Mouse (Mus musculus) neutrophil, adult 59 days (primary cell): ENCODE measurements around the gene Slc36a3. TPM values are rescaled to one million over a fixed set of nuclear protein-coding genes. Genes with fewer than 3 reads are reported as not detected.

Source experiments
- total RNA-seq, 2 experiments: library from RNA; stranded (reverse); gene quantifications; 1 replicate in 1 of 2; 2 replicates in 1 of 2; pipeline ENCODE4 v1.2.4; 2023

Slc36a3 gene
- total RNA-seq = under 1 TPM in 1 of 2 experiments, not detected in 1; 0.33 TPM

DNA sequence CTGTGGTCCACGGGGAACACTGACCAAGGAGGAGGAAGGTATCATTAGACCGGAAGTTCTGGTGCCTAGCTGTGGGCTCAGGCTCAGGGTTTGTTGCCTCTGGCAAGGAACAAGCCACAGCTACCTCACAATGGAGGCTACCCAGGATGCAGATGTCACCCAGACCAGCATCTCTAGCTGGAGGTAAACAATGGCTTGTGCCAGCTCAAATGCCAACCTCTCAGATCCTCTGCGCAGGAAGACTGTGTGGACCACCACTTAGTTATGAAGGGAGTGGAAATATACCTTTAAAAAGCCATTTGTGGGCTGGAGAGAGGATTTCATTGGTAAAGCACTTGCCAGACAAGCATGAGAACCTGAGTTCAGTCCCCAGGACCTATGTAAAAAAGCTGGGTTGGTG, at the start of gene Slc36a3:
Slc36a3 (minus strand) TSS at position 101 of the 400 bp plus-strand sequence.

DNA sequence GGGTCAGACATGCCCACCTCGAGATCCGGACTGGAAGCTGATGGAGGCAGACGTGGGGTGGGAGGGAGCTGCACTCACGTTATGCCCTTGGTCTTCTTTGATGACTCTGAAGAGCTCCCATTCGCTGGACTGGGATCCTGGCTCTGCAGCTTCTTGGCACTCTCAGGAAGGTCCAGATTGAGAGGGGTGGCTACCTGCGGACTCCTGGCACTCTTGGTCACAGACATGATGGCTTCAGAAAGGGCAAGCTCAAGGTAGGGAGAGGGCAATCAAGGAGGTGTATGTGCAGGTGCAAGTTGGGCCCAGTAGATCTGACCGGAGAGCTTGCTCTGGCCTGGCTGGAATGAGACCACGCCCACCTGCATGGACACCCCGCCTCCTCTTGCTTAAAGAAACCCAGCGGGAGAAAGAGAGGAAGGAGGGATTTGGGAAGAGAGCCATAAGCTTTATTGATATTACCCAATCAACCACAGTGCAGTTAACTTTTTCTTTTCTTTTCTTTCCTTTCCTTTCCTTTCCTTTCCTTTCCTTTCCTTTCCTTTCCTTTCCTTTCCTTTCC, 33.3 kb upstream of the Slc36a3 start, which contains the start of gene Slc36a2:
Slc36a2 (minus strand) TSS at position 345 of the 559 bp plus-strand sequence.

DNA sequence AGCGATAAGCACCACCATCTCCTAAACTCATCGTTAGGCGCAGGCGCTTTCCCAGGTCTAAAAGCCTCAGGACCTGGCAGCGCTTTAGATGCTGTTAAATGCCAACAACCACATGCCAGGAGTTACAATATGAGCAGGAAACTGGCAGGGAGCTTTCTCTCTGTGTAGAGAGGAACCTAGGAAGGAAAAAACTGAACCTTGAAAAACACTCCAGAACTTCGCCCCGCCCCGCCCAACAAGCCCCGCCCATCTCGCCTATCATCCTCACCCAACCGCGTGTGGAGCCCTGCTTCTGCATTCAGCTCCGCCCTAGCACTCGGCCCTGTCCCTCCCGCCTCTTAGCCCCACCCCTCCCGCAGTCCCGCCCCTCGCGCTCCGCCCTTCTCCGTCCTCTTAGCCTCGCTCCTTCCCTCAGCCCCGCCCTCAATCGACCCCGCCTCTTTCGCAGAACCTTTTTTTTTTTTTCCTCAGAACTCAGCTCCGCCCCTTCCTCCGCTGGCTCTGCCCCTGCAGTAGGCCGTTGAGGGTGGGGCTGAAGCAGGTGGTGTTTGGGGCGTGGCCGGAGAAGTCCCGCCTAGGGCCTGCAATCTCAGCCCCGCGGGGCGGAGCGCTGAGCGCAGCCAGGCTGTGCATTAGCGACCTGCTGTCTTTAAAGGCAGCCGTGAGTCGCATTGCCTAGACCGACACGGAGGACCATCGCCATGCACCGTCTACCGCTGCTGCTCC, 53.9 kb downstream of the Slc36a3 start, which contains the start of gene Gm2a:
Gm2a (plus strand) TSS at position 653 of the 726 bp plus-strand sequence.

DNA sequence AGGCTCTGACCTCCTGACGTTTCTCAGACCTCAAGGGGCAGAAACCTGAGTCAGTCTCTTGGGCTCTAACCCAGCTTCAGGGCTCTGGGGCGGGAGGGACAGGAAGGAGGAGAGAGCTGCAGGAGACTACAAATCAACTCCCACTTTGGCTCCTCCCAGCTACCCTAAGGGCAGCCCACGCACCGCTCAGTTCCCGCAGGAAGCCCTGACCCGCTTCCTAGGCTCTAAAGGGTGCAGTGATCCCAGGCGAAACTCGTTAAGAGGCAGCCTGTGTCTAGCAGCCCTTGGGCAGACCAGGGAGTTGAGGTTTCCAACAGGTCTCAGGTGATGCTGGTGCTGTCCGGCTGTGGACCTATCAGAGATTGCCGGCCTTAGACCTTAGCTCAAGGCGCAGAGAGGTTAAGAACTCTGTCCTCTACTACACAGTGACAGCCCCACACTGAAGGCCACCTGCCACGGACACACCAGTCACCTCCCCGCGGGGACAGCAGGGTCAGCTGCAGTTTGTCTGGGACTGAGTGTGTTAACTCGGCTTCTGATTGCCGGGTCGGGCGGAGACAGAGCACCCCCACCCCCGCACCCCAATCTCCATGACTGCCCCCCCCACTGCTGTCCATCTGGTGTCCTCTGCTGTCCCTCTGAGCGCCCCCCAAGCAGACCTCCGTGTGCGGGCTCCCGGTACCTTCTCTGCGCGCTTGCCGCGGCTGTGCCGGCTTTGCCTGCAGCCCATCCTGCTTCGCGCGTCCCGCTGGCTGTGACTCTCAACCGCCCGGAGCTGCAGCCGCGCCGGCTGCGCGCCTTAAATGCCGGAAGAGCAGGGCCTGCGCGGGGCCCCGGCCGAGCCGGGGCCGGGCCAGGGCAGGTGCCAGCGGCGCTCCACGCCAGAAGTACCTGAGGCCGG, 73.9 kb downstream of the Slc36a3 start, which contains the start of gene Ccdc69:
Ccdc69 (minus strand) TSS at position 801 of the 901 bp plus-strand sequence.

Other genes with a start within 250 kb of the Slc36a3 start
- gene Gpx3, start 249.3 kb downstream of the Slc36a3 start, total RNA-seq = 1 to 10 TPM; 9.2 to 9.6 TPM
- 10 to 100 TPM; 70.8 to 72.4 TPM for gene Tnip1, start 188.8 kb downstream of the Slc36a3 start, total RNA-seq
- 100 to 1,000 TPM; 104 to 111 TPM for gene Anxa6, start 118.3 kb downstream of the Slc36a3 start, total RNA-seq
- gene Ccdc69, start 73.6 kb downstream of the Slc36a3 start, total RNA-seq = 1 to 10 TPM; 6.8 to 9.9 TPM
- gene Gm2a, start 53.6 kb downstream of the Slc36a3 start, total RNA-seq = 100 to 1,000 TPM in 1 of 2 experiments, 10 to 100 TPM in 1; 99.4 to 129 TPM
- gene Slc36a2, start 33.4 kb upstream of the Slc36a3 start, total RNA-seq = 1 to 10 TPM; 2.3 to 4.0 TPM
- 10 to 100 TPM; 32.1 to 35.4 TPM for gene Slc36a1, start 52.6 kb upstream of the Slc36a3 start, total RNA-seq
- under 1 TPM; 0.33 to 0.51 TPM for gene Fat2, start 184.9 kb upstream of the Slc36a3 start, total RNA-seq